Mouse (Mus musculus): ENCODE results near the gene Cd86.

- no peak for TF ChIP-seq GATA1 (IDR thresholded peaks at IDR 0.05; ENCODE audit: borderline replicate concordance, low read length)
- TF ChIP-seq FLI1 (IDR thresholded peaks at IDR 0.05; ENCODE audit: low read length), result no peak
These were observed 42.9 kb upstream of the Cd86 start for GRCm38 (mm10) chr16:36708751-36709150.
